Mouse (Mus musculus): ENCODE results near the gene Gapdhs. TPM values are rescaled to one million over a fixed set of nuclear protein-coding genes. Genes with fewer than 3 reads are reported as not detected.

Gene Gapdhs
- total RNA-seq, 1 experiment: not detected

DNA sequence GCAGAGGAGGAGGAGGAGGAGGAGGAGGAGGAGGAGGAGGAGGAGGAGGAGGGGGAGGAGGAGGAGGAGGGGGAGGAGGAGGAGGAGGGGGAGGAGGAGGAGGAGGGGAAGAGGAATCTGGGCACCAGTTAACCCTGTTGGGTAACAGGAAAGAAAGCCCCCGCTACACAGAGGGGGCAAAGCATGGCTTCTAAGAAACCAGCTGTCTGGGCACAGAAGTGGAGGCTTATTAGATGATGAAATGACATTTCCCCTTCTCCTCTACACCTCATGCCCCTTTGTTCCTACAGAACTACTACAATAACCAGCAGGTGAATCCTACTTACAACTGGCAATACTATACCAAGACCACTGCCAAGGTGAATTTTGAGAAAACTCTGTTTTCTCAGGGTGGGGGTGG, 34.4 kb upstream of the Gapdhs start:
- Histone ChIP-seq H3K4me3 (ENCODE audit: insufficient read depth in 1 of 2, low read depth in 1 of 2, low read length in 2 of 2, poor library complexity in 1 of 2, severe bottlenecking in 1 of 2) (no peak overlapping the region), H3K27ac (ENCODE audit: insufficient read depth, low read depth, low read length, poor library complexity, severe bottlenecking) (no peak overlapping the region), H3K9ac (ENCODE audit: insufficient read depth, low read depth, low read length, poor library complexity, severe bottlenecking) (no peak overlapping the region), H3K36me3 (ENCODE audit: control insufficient read depth, insufficient read depth, low read length, poor library complexity, severe bottlenecking) (no peaks in the 10 kb centered on the region), H3K4me1 (ENCODE audit: control insufficient read depth in 2 of 2, insufficient read depth in 2 of 2, low read length in 2 of 2, poor library complexity in 1 of 2) (peaks cover 0 to 14% of the 10 kb centered on the region in 2 experiments; a peak in 2 of 4 replicates), H3K9me3 (ENCODE audit: control insufficient read depth, insufficient read depth, low read depth, low read length) (no peaks in the 10 kb centered on the region)
- in situ Hi-C loops (cut with MboI; ENCODE audit: low sequenced_read_pairs in 2 of 2, unreplicated experiment in 2 of 2): no loop called here
- TF ChIP-seq MAFK (IDR thresholded peaks at IDR 0.05; ENCODE audit: insufficient read depth, low read depth, low read length) (no peak), ZNF384 (IDR thresholded peaks at IDR 0.05; ENCODE audit: low read depth, low read length) (no peak), HCFC1 (IDR thresholded peaks at IDR 0.05; ENCODE audit: borderline replicate concordance, insufficient read depth, low read length) (no peak), ZC3H11A (IDR thresholded peaks at IDR 0.05; ENCODE audit: borderline replicate concordance, low read depth, low read length) (no peak), CHD2 (IDR thresholded peaks at IDR 0.05; ENCODE audit: low read depth, low read length) (no peak)
- no peak for DNase-seq (ENCODE audit: low read depth, low spot score)

- DNase-seq (ENCODE audit: low read depth, low spot score): no peak
- Histone ChIP-seq H3K4me3 (ENCODE audit: insufficient read depth in 1 of 2, low read depth in 1 of 2, low read length in 2 of 2, poor library complexity in 1 of 2, severe bottlenecking in 1 of 2) (no peak overlapping the region), H3K36me3 (ENCODE audit: control insufficient read depth, insufficient read depth, low read length, poor library complexity, severe bottlenecking) (no peaks in the 10 kb centered on the region), H3K4me1 (ENCODE audit: control insufficient read depth in 2 of 2, insufficient read depth in 2 of 2, low read length in 2 of 2, poor library complexity in 1 of 2) (peaks cover 0 to 14% of the 10 kb centered on the region in 2 experiments; a peak in 2 of 4 replicates), H3K9ac (ENCODE audit: insufficient read depth, low read depth, low read length, poor library complexity, severe bottlenecking) (no peak overlapping the region), H3K9me3 (ENCODE audit: control insufficient read depth, insufficient read depth, low read depth, low read length) (no peaks in the 10 kb centered on the region), H3K27ac (ENCODE audit: insufficient read depth, low read depth, low read length, poor library complexity, severe bottlenecking) (no peak overlapping the region)
- TF ChIP-seq CHD2 (IDR thresholded peaks at IDR 0.05; ENCODE audit: low read depth, low read length): no peak
- TF ChIP-seq ZC3H11A (IDR thresholded peaks at IDR 0.05; ENCODE audit: borderline replicate concordance, low read depth, low read length): no peak
- TF ChIP-seq MAFK (IDR thresholded peaks at IDR 0.05; ENCODE audit: insufficient read depth, low read depth, low read length): no peak
- TF ChIP-seq ZNF384 (IDR thresholded peaks at IDR 0.05; ENCODE audit: low read depth, low read length): no peak
- TF ChIP-seq HCFC1 (IDR thresholded peaks at IDR 0.05; ENCODE audit: borderline replicate concordance, insufficient read depth, low read length): no peak
- in situ Hi-C loops (cut with MboI; ENCODE audit: low sequenced_read_pairs in 2 of 2, unreplicated experiment in 2 of 2): no loop called here
Measured at GRCm38 (mm10) chr7:30777081-30777579, 33.6 kb upstream of the Gapdhs start.

GRCm38 (mm10) chr7:30776104-30776503, 32.6 kb upstream of the Gapdhs start:
- no peaks in the 10 kb centered on the region for H3K9me3 ChIP-seq (ENCODE audit: control insufficient read depth, insufficient read depth, low read depth, low read length)
- H3K9ac ChIP-seq (ENCODE audit: insufficient read depth, low read depth, low read length, poor library complexity, severe bottlenecking): no peak overlapping the region
- no peak for DNase-seq (ENCODE audit: low read depth, low spot score)
- no peak overlapping the region for H3K4me3 ChIP-seq (ENCODE audit: insufficient read depth in 1 of 2, low read depth in 1 of 2, low read length in 2 of 2, poor library complexity in 1 of 2, severe bottlenecking in 1 of 2)
- peaks cover 0 to 14% of the 10 kb centered on the region in 2 experiments; a peak in 2 of 4 replicates for H3K4me1 ChIP-seq (ENCODE audit: control insufficient read depth in 2 of 2, insufficient read depth in 2 of 2, low read length in 2 of 2, poor library complexity in 1 of 2)
- in situ Hi-C loops (cut with MboI; ENCODE audit: low sequenced_read_pairs in 2 of 2, unreplicated experiment in 2 of 2): no loop called here
- H3K36me3 ChIP-seq (ENCODE audit: control insufficient read depth, insufficient read depth, low read length, poor library complexity, severe bottlenecking): no peaks in the 10 kb centered on the region
- no peak overlapping the region for H3K27ac ChIP-seq (ENCODE audit: insufficient read depth, low read depth, low read length, poor library complexity, severe bottlenecking)
- TF ChIP-seq ZNF384 (IDR thresholded peaks at IDR 0.05; ENCODE audit: low read depth, low read length) (no peak), HCFC1 (IDR thresholded peaks at IDR 0.05; ENCODE audit: borderline replicate concordance, insufficient read depth, low read length) (no peak), MAFK (IDR thresholded peaks at IDR 0.05; ENCODE audit: insufficient read depth, low read depth, low read length) (no peak), CHD2 (IDR thresholded peaks at IDR 0.05; ENCODE audit: low read depth, low read length) (no peak), ZC3H11A (IDR thresholded peaks at IDR 0.05; ENCODE audit: borderline replicate concordance, low read depth, low read length) (no peak)

DNA sequence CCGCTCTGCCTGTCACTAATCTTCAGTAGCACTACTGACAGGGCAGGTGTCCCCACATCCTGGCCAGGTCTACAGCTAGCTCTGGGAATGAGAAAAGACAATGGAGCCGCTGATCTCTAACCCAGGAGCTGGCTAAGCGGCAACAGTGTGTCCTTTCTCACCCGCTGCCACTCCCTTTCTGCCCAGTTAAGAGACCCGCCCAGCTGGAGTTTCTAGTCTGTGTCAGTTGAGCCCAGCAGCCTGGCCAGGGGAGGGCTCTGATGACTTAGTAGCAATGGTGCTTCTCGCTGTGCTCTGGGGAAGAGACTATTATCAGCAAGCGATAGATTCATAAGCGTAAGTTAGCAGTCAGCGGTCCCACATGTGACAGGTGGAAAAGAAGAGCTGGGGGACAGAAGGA, 25.8 kb upstream of the Gapdhs start:
- no peak overlapping the region for H3K9ac ChIP-seq (ENCODE audit: insufficient read depth, low read depth, low read length, poor library complexity, severe bottlenecking)
- H3K36me3 ChIP-seq (ENCODE audit: control insufficient read depth, insufficient read depth, low read length, poor library complexity, severe bottlenecking): no peaks in the 10 kb centered on the region
- H3K9me3 ChIP-seq (ENCODE audit: control insufficient read depth, insufficient read depth, low read depth, low read length): no peaks in the 10 kb centered on the region
- DNase-seq (ENCODE audit: low read depth, low spot score): no peak
- in situ Hi-C loops (cut with MboI; ENCODE audit: low sequenced_read_pairs in 2 of 2, unreplicated experiment in 2 of 2): no loop called here
- TF ChIP-seq ZC3H11A (IDR thresholded peaks at IDR 0.05; ENCODE audit: borderline replicate concordance, low read depth, low read length) (no peak), CHD2 (IDR thresholded peaks at IDR 0.05; ENCODE audit: low read depth, low read length) (no peak), MAFK (IDR thresholded peaks at IDR 0.05; ENCODE audit: insufficient read depth, low read depth, low read length) (no peak), HCFC1 (IDR thresholded peaks at IDR 0.05; ENCODE audit: borderline replicate concordance, insufficient read depth, low read length) (no peak), ZNF384 (IDR thresholded peaks at IDR 0.05; ENCODE audit: low read depth, low read length) (no peak)
- no peak overlapping the region for H3K4me3 ChIP-seq (ENCODE audit: insufficient read depth in 1 of 2, low read depth in 1 of 2, low read length in 2 of 2, poor library complexity in 1 of 2, severe bottlenecking in 1 of 2)
- no peak overlapping the region for H3K27ac ChIP-seq (ENCODE audit: insufficient read depth, low read depth, low read length, poor library complexity, severe bottlenecking)
- H3K4me1 ChIP-seq (ENCODE audit: control insufficient read depth in 2 of 2, insufficient read depth in 2 of 2, low read length in 2 of 2, poor library complexity in 1 of 2): peaks cover 0 to 11% of the 10 kb centered on the region in 2 experiments; a peak in 2 of 4 replicates
